Mouse (Mus musculus): ENCODE results near the gene Pdk3.

The Pdk3 gene

DNA sequence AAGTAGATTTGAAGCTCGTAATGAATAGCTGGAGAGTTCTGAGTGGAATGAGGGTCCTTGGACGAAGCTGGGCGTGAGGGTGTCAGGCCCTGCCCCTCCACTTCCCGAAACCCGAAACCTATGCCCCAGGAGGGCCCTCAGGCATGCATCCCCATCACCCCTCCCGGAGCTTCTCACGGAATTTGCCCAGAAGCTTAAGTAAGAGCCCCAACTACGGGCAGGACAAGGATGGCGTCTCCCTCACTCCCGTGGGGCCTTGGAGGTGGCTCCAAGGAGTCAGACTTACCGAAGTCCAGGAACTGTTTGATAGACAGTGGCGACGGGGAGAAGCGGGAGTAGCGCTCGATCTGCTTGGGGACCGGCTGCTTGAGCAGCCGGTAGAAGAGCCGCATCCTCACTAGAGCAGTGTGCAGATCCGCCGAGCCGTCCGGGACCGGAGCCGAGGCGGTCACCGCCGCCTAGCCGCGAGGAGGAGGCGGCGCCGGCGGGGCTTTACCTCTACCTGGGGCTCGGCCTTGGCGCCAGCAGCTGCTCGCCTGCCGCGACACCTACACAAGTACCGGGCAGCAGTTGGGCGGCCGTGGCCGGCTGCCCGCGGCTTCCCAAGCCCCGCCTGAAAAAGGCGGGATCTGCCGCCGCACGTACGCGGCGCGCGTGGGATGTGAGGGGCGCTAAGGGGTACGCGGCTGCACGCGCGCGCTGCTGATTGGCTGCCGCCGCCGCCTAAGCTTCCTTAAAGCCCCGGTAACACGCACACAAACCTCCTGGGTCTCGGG is at the start of gene Pdk3:
Gene Pdk3 (minus strand): TSS at position 641 of the 776 bp plus-strand sequence.
- ATAC-seq (ENCODE audit: low TSS enrichment), result peak; percentile 98

GRCm38 (mm10) chrX:93877634-93878016 is 45.6 kb upstream of the Pdk3 start:
- ATAC-seq (ENCODE audit: low TSS enrichment), result no peak

GRCm38 (mm10) chrX:93876981-93877633 is 45.1 kb upstream of the Pdk3 start:
- ATAC-seq (ENCODE audit: low TSS enrichment), result no peak

DNA sequence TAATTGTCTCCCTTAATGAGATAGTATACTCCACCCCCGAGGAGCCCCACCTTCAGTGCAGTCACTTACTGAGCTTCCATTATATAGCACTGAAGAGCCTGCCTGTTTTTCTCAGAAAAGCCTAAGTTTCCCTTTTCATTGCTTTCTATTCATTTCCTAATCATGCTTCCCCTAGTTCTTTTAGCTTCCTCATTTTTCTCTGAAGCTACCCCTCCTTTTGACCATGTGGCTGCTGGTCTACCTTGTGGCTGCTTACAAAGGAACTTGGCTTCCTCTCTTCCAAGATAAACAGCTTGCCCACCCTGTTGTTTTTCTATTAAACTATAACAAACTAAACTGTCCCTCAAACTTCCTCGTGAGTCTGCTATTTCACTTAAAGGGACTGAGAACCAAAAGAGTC is 31.4 kb upstream of the Pdk3 start:
- ATAC-seq (ENCODE audit: low TSS enrichment), result no peak

- ATAC-seq (ENCODE audit: low TSS enrichment), result peak; percentile 57; the same call in 1 of the 2 replicates
These were observed 30.6 kb upstream of the Pdk3 start for GRCm38 (mm10) chrX:93862525-93863086.

DNA sequence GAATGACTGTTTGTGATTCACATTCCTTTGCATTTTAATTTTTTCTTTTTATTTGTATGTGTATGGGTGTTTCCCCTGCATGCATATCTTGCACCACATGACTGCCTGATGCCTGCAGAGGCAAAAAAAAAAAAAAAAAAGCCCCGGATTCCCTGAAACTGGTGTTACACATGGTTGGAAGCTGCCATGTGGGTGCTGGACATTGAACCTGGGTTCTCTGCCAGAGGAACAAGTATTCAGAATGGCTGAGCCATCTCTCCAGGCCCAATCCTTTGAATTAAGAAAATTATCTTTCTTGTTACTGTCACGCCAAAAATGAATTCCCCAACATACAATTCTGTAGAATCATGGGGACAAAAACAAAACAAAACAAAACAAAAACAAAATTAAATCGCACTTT is 25.8 kb upstream of the Pdk3 start:
- ATAC-seq (ENCODE audit: low TSS enrichment), result no peak

- ATAC-seq (ENCODE audit: low TSS enrichment), result 0 out of 2 replicates have a peak, but pooled peaks have one; percentile 7
These were observed 410 bp upstream of the Pdk3 start for GRCm38 (mm10) chrX:93832337-93832884.

DNA sequence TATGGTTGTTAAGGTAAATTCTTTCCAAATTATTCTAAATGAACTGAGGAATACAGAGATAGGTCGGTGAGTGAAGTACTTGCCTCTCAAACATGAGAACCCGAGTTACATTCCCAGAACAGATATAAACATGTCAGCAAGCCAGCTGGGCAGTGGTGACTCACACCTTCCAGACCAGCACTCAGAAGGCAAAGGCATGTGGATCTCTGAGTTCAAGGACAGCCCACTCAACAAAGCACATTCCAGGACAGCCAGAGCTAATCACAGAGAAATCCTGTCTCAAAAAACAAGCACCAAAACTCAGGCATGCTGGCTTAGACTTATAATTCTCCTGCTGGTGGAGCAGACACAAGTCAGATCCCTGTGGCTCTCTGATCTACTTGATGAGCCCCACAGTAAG is 6.2 kb downstream of the Pdk3 start:
- no peak for ATAC-seq (ENCODE audit: low TSS enrichment)

DNA sequence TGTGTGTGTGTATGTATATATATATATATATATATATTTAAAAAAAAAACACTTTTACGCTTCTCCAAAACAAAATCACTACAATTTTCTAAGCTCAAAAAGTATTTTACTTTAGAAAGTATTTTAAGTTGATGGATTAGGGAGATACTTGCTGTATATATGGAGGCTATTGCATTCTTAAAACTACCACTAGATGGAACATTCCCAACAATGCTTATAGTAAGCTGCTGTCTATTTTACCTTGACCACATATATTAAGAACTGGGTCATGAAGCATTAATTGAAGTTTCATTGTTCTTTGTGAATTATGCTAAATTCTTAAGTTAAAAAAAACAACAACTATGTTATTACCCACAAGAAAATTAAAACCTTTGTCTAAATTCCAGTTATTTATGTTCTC is 24.0 kb downstream of the Pdk3 start:
- ATAC-seq (ENCODE audit: low TSS enrichment), result no peak

DNA sequence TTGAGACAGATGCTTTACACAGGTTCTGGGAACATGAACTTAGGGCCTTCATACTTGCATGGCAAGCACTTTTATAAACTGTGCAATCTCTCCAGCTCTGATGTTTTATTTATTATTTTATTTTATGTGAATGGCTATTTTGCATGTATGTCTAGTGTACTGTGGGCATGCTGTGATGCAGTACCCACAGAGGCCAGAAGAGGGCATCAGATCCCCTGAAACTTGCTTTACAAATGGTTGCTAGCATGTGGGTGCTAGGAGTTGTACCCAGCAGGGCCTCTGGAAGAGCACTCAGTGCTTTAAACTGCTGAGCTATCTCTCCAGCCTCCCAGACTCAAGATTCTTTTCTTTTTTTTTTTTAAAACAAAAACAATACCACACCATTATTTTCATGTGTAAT is 38.8 kb downstream of the Pdk3 start:
- ATAC-seq (ENCODE audit: low TSS enrichment), result no peak

DNA sequence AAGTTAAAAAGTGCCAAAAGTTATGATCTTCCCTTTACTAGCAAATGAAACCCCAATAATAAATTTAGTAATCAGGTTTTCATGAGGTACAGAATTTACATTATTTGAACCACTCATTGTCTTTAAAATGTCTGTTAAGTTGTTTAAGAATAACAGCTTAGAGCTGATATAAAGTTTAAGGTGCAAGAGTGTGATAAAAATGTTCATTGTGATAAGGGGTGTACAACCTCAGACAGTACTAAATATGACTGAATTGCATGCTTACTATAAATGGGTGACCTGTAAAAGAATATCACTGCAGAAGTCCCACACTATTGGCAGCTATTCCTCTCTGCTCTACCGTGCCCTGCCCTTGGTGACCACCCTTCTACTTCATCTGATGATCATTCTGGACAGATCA is 42.4 kb downstream of the Pdk3 start:
- no peak for ATAC-seq (ENCODE audit: low TSS enrichment)

- ATAC-seq (ENCODE audit: low TSS enrichment), result no peak
These were observed 71.2 kb downstream of the Pdk3 start for GRCm38 (mm10) chrX:93760770-93761169.

GRCm38 (mm10) chrX:93756867-93757455 is 75.0 kb downstream of the Pdk3 start:
- no peak for ATAC-seq (ENCODE audit: low TSS enrichment)

DNA sequence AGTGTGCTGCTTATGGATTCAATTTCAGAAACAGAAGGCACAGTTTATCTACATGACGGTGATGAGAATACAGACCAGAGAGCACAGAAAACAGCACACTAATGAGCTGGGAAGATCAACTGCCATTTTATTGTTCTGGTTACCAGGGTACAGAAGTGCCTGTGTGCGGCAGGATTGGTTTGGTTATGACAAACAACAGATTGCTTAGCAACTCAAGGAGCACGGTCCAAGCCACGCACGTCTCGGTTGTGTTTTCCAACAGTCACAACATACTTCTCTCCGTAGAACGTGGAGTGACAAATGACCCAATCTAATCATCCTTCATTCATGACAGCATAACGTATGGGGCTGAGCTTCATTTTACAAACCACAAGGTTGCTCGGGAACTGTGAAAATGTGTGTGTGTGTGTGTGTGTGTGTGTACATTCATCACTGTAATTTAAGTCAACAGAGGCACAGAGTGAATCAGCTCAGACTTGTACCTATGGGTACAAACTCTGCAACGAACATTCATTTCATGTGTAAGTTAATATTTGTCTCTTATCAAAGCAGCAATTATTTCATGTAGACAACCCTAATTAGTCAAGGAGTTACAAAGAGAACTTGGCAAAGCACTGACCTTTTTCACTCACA is 76.7 kb downstream of the Pdk3 start:
- no peak for ATAC-seq (ENCODE audit: low TSS enrichment)

- ATAC-seq (ENCODE audit: low TSS enrichment), result no peak
These were observed 81.4 kb downstream of the Pdk3 start for GRCm38 (mm10) chrX:93750566-93750965.

DNA sequence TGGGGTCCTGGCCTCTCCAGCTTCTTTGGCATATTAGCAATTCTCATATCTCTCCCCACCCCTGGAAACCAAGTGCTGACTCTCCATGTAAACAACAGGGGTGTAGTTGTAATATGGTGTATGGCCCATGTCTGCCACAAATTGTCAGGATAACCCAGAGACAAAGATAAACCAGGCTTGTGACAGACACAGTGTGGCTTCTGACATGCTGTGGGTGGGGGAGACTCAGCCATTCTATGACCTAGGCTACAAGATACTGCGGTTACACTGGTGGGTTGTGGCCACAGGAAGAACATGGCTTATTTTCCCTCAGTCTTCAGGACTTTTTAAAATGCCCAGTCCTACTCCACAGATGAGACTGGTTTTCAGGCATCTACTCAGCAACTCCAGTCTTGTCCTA is 82.8 kb downstream of the Pdk3 start:
- ATAC-seq (ENCODE audit: low TSS enrichment), result no peak

DNA sequence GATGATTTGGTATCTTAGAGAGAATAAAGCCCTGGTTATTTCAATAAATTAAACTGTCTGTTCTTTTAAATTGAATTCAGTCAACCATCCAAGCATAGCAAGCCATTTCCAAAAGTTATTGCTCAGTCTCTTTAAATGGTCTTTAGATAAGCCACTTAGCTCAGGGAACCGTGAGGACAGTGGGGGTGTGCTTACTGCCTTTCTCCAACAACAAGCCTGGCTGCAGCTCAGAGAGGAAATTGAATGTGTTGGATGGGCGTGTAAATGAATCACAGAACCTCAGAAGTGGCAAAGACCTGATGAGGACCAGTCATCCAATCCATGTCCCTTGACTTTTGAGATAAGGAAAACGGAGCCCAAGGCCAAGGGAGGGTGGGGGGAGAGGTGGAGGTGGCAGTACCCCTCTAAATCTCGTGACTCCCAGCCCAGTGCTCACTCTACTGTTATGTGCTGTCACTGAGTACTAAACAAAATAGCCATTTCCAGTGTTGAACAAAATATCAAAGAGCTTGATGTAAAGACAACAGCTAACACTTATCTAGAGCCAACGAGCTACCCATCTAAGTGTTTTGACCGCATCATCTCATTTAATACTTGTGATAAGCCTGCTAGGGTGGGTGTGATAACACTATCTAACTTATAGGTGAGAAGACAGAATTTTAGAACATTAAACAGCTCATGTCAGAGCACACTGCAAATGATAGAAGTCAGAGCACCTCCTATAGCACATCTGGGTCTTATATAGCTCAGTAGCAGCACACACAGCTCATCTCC is 98.8 kb downstream of the Pdk3 start:
- no peak for ATAC-seq (ENCODE audit: low TSS enrichment)

DNA sequence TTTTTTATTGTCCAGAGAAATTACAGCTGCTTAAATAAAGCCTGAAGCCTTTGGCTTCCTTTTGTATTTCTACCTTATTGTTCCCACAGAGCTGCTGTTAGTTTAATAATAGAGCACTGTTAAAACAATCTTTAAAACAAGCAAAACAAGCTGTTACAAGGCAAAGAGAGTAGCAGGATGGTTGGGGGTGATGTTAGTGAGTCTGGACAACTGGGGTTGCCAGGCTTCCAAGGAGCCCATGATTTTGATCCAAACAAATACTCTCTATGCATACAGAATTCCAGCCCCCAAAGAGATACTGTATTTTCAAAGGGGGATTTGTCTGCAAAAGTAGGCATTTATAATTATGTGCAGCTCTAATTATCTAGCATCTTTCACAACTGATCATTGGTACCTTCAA is 99.6 kb downstream of the Pdk3 start:
- no peak for ATAC-seq (ENCODE audit: low TSS enrichment)

DNA sequence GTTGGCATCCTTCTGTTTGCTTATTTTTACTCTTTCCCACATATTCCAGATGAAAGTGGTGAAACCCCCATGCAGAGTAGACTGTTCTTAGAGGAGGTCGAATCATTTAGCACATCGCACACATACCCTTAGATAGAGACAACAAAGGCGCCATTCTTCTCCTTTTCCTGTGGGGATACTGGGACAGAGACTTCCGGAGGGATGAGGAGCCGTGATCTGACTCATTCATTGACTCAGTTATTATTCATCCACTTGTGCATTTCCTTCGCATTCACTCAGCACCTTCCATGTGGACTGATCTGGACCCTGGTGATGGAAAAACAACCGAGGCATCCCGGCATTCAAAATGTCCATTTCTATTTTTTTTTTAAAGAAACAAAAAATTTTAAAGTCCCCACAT is 101.1 kb downstream of the Pdk3 start:
- ATAC-seq (ENCODE audit: low TSS enrichment), result no peak

DNA sequence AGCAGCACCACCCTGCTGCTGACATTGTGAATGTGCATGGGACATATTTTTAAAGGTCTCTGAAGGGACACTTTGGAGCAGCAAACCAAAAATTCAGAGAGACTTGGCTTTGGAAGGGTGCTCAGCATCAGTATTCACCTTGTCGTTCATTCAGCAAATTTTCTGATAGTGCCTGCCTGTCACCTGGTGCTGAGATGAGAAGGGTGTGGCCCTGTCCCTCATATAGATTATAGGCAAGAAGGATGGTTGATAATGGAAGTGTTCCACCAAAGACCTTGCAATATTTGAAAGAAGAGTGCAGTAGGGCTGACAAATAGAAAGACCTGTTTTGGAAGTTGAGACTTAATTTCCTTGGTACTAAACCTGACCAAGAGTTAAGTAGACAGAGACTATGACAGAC is 102.5 kb downstream of the Pdk3 start:
- no peak for ATAC-seq (ENCODE audit: low TSS enrichment)
